Mouse (Mus musculus) forebrain, embryonic 10.5 days (tissue): ENCODE measurements around the gene Crcp. TPM values are rescaled to one million over a fixed set of nuclear protein-coding genes. Genes with fewer than 3 reads are reported as not detected.

ENCODE experiments used
- DNase-seq: peaks from one replicate; pipeline ENCODE4 v3.0.0-alpha.2; 2017; ENCODE audit warnings: low spot score; ENCODE audit errors: extremely low spot score
- H3K27ac ChIP-seq: fragments of 300-500 bp; sonication (generic); 2 replicates; pipeline ENCODE4 v1.5.1; 2016; ENCODE audit warnings: mild to moderate bottlenecking
- H3K27me3 ChIP-seq: fragments of 300-500 bp; sonication (generic); 2 replicates; pipeline ENCODE4 v1.6.1; 2016; ENCODE audit warnings: mild to moderate bottlenecking; ENCODE audit not compliant: poor library complexity, severe bottlenecking
- H3K36me3 ChIP-seq: fragments of 300-500 bp; sonication (generic); replicated peaks from 2 replicates; pipeline ENCODE4 v1.6.1; 2016; ENCODE audit warnings: mild to moderate bottlenecking, moderate library complexity
- H3K4me1 ChIP-seq: fragments of 300-500 bp; sonication (generic); 2 replicates; pipeline ENCODE4 v1.6.1; 2016
- H3K4me3 ChIP-seq: fragments of 300-500 bp; sonication (generic); 2 replicates; pipeline ENCODE4 v1.5.1; 2016; ENCODE audit warnings: mild to moderate bottlenecking, moderate library complexity
- H3K9me3 ChIP-seq: fragments of 300-500 bp; sonication (generic); 2 replicates; pipeline ENCODE4 v1.6.1; 2016; ENCODE audit warnings: mild to moderate bottlenecking, moderate library complexity
- WGBS: fragments of 180-500 bp; shearing (Covaris S2); methylation state at CpG from one replicate; pipeline ENCODE4 v1.1.7; 2016; 5-methylcytosine and 5-hydroxymethylcytosine counted together
- polyA plus RNA-seq: library from polyadenylated mRNA; unstranded; fragments of >200 nt; fragmentation: Nextera tagmentation; extraction: Ambion mirVana; gene quantifications from 2 replicates; pipeline ENCODE4 v1.2.1, GENCODE M21; 2016

The Crcp gene
- polyA plus RNA-seq, 1 experiment from 2014 or later, result 64.0 TPM

DNA sequence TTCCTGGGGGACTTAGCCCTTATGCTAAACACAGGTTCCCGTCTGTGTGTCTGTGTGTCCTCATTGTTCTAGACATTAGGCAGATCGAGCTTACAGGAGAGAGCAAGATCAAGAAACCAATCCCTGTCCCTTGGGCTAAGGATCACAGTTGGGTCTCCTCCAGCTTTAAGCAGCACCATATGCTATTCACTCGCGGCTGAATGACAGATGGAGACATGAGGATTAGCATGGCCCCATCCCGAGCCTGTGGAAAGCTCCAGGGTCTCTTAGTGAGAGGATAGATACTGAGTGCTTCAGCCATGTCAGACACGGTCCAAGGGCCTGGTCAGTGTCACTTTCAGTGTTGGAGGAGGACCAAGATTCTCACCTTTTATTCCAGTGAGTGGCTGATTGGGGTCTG lies 21.3 kb downstream of the Crcp start:
- peaks cover 82% of the 10 kb centered on the region for H3K36me3 ChIP-seq

GRCm38 (mm10) chr5:130051073-130051860 lies 22.2 kb downstream of the Crcp start:
- WGBS, result 86% methylated on average over 15 of the region's 15 CpGs
- H3K9me3 ChIP-seq, result no peaks in the 10 kb centered on the region
- H3K4me3 ChIP-seq, result no peak overlapping the region
- no peak for DNase-seq
- no peak overlapping the region for H3K27ac ChIP-seq
- peaks cover 78% of the 10 kb centered on the region for H3K36me3 ChIP-seq
- no peaks in the 10 kb centered on the region for H3K27me3 ChIP-seq
- H3K4me1 ChIP-seq, result no peaks in the 10 kb centered on the region

More for the DNA sequence above, 21.3 kb downstream of the Crcp start:
- Histone ChIP-seq H3K27ac (no peak overlapping the region), H3K27me3 (no peaks in the 10 kb centered on the region), H3K9me3 (no peaks in the 10 kb centered on the region), H3K4me3 (no peak overlapping the region), H3K4me1 (no peaks in the 10 kb centered on the region)
- no peak for DNase-seq
- 75% methylated on average over 6 of the region's 6 CpGs for WGBS

GRCm38 (mm10) chr5:130052510-130052909 lies 23.4 kb downstream of the Crcp start:
- no peak for DNase-seq

DNA sequence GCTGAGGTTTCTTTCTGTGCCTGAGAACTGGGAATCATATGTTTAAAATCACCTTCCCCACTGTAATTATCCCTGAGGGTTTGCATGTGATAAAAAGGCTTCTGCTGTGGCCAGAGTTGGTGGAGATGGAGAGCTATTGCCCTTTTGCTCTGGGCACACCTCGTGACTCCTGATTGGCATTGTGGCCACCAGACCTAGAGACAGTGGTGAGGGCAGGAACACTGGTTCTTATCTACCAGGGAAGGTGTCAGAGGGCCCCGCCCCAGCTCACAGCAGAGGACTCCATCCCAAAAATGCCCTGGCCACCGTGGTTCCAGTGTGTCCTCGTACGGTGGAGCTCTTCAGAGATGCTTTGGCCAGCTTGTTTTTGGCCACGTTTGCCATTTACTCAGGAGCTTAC lies 23.9 kb downstream of the Crcp start:
- DNase-seq, result no peak
- Histone ChIP-seq H3K4me1 (no peaks in the 10 kb centered on the region), H3K27me3 (no peaks in the 10 kb centered on the region), H3K36me3 (peaks cover 67% of the 10 kb centered on the region), H3K4me3 (no peak overlapping the region), H3K9me3 (no peaks in the 10 kb centered on the region), H3K27ac (no peak overlapping the region)
- WGBS, result 87% methylated on average over 6 of the region's 6 CpGs

More at GRCm38 (mm10) chr5:130052510-130052909, 23.4 kb downstream of the Crcp start:
- Histone ChIP-seq H3K36me3 (peaks cover 65% of the 10 kb centered on the region), H3K4me1 (no peaks in the 10 kb centered on the region), H3K27ac (no peak overlapping the region), H3K9me3 (no peaks in the 10 kb centered on the region), H3K27me3 (no peaks in the 10 kb centered on the region), H3K4me3 (no peak overlapping the region)
- 76% methylated on average over 5 of the region's 5 CpGs for WGBS

GRCm38 (mm10) chr5:130055688-130056087 lies 26.6 kb downstream of the Crcp start:
- WGBS, result 95% methylated on average over 4 of the region's 4 CpGs

GRCm38 (mm10) chr5:130056303-130056702 lies 27.2 kb downstream of the Crcp start:
- Histone ChIP-seq H3K27ac (no peak overlapping the region), H3K9me3 (no peaks in the 10 kb centered on the region), H3K36me3 (peaks cover 69% of the 10 kb centered on the region), H3K27me3 (no peaks in the 10 kb centered on the region), H3K4me1 (no peaks in the 10 kb centered on the region; the same call in 1 of the 2 replicates), H3K4me3 (no peak overlapping the region)
- DNase-seq, result no peak
- WGBS, result 92% methylated on average over 2 of the region's 2 CpGs

More at GRCm38 (mm10) chr5:130055688-130056087, 26.6 kb downstream of the Crcp start:
- no peaks in the 10 kb centered on the region; the same call in 1 of the 2 replicates for H3K4me1 ChIP-seq
- no peak overlapping the region for H3K4me3 ChIP-seq
- peaks cover 71% of the 10 kb centered on the region for H3K36me3 ChIP-seq
- DNase-seq, result no peak
- no peak overlapping the region for H3K27ac ChIP-seq
- H3K27me3 ChIP-seq, result no peaks in the 10 kb centered on the region
- H3K9me3 ChIP-seq, result no peaks in the 10 kb centered on the region

- peak overlapping the region; percentile 37; the same call in 1 of the 2 replicates for H3K27ac ChIP-seq
- H3K4me3 ChIP-seq, result no peak overlapping the region
- H3K36me3 ChIP-seq, result peaks cover 57% of the 10 kb centered on the region
- H3K4me1 ChIP-seq, result no peaks in the 10 kb centered on the region; the same call in 1 of the 2 replicates
- H3K27me3 ChIP-seq, result no peaks in the 10 kb centered on the region
- WGBS, result 80% methylated on average over 12 of the region's 12 CpGs
- no peaks in the 10 kb centered on the region for H3K9me3 ChIP-seq
- DNase-seq, result no peak
Observed at GRCm38 (mm10) chr5:130059413-130060328, 30.6 kb downstream of the Crcp start.

GRCm38 (mm10) chr5:130060329-130060665 lies 31.2 kb downstream of the Crcp start:
- H3K36me3 ChIP-seq, result peaks cover 53% of the 10 kb centered on the region
- H3K27me3 ChIP-seq, result no peaks in the 10 kb centered on the region
- DNase-seq, result no peak
- H3K27ac ChIP-seq, result no peak overlapping the region
- H3K4me3 ChIP-seq, result no peak overlapping the region
- H3K9me3 ChIP-seq, result no peaks in the 10 kb centered on the region
- WGBS, result 96% methylated on average over 4 of the region's 4 CpGs
- H3K4me1 ChIP-seq, result no peaks in the 10 kb centered on the region; the same call in 1 of the 2 replicates

DNA sequence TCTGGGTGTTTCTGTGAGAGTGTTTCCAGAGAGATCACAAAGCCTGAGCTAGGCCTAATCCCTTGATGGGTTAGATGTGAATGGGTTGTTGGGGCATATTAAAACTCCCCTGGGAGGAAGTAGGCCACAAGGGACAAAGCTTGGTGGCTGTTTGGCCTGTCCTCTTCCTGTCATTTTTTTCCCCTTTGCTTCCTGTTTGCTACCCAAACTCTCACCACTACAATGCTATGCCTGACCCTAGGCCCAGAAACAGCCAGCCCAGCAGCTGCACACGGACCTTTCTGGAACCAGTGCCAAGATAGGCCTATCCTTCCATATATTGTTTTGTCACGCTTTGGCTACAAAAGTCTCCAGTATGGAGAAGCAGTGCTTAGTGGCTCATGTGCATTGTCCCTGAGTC lies 33.0 kb downstream of the Crcp start:
- no peaks in the 10 kb centered on the region for H3K9me3 ChIP-seq
- WGBS, result 80% methylated on average over 2 of the region's 2 CpGs
- no peak overlapping the region for H3K27ac ChIP-seq
- no peak for DNase-seq
- H3K4me1 ChIP-seq, result no peaks in the 10 kb centered on the region; the same call in 1 of the 2 replicates
- H3K36me3 ChIP-seq, result peaks cover 47% of the 10 kb centered on the region
- H3K4me3 ChIP-seq, result no peak overlapping the region
- no peaks in the 10 kb centered on the region for H3K27me3 ChIP-seq

DNA sequence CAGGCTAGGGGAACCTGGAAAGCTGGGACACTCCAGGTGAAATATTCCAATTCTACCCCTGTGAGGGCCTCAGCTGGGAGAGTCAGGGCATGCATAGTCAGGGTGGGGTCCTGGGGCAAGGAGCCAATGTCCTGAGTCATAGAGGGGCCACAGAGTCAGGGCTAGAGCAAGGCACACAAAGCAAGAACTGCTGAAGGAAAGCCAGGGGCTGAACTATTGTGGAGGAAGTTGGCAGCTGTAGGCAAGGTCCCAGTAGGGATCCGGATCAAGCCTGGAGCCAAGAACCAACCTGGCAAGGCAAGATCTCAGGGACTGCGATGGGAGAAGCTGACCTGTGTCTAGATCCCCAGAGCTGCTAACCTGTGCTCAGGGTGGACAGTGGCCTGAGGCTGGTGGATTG lies 34.7 kb downstream of the Crcp start:
- H3K27me3 ChIP-seq, result no peaks in the 10 kb centered on the region
- H3K4me1 ChIP-seq, result no peaks in the 10 kb centered on the region; the same call in 1 of the 2 replicates
- peaks cover 36% of the 10 kb centered on the region for H3K36me3 ChIP-seq
- no peak overlapping the region for H3K27ac ChIP-seq
- DNase-seq, result no peak
- WGBS, result 80% methylated on average over 2 of the region's 2 CpGs
- H3K9me3 ChIP-seq, result no peaks in the 10 kb centered on the region
- H3K4me3 ChIP-seq, result no peak overlapping the region

- H3K9me3 ChIP-seq, result no peaks in the 10 kb centered on the region
- H3K4me3 ChIP-seq, result no peak overlapping the region
- no peak for DNase-seq
- no peaks in the 10 kb centered on the region for H3K4me1 ChIP-seq
- H3K27me3 ChIP-seq, result no peaks in the 10 kb centered on the region
- no peak overlapping the region for H3K27ac ChIP-seq
- peaks cover 18% of the 10 kb centered on the region for H3K36me3 ChIP-seq
- WGBS, result 92% methylated on average over 1 of the region's 1 CpGs
Observed at GRCm38 (mm10) chr5:130065579-130065978, 36.5 kb downstream of the Crcp start.

DNA sequence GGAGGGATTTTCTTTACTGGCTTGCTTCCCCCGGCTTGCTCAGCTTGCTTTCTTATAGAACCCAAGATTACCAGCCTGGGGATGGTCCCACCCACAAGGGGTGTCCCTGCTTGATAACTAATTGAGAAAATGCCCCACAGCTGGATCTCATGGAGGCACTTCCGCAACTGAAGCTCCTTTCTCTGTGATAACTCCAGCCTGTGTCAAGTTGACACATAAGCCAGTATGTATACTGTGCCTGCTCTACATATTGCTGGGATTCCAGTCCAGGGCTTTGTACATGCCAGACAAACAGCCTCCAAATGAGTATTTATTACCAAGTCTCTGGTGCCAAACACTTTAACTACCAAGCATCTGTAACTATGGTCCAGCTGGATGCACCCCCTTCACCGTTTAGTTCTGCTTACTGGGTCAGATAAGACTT lies 38.8 kb downstream of the Crcp start:
- Histone ChIP-seq H3K27me3 (no peaks in the 10 kb centered on the region), H3K4me1 (no peaks in the 10 kb centered on the region), H3K9me3 (no peaks in the 10 kb centered on the region), H3K36me3 (no peaks in the 10 kb centered on the region), H3K27ac (no peak overlapping the region), H3K4me3 (no peak overlapping the region)
- WGBS, result 80% methylated on average over 3 of the region's 3 CpGs
- DNase-seq, result no peak

GRCm38 (mm10) chr5:130073026-130073425 lies 43.9 kb downstream of the Crcp start, which contains the start of gene Tpst1:
Tpst1 (plus strand) TSS chr5:130073326.
- H3K4me1 ChIP-seq, result no peaks in the 10 kb centered on the region
- WGBS, result 92% methylated on average over 6 of the region's 6 CpGs
- DNase-seq, result no peak

More at GRCm38 (mm10) chr5:130073026-130073425, 43.9 kb downstream of the Crcp start, which contains the start of gene Tpst1:
- Histone ChIP-seq H3K27me3 (peaks cover 7% of the 10 kb centered on the region), H3K27ac (no peak within 1 kb of the TSS), H3K4me3 (no peak within 1 kb of the TSS), H3K9me3 (no peaks in the 10 kb centered on the region), H3K36me3 (no peaks in the 10 kb centered on the region)
